Mouse (Mus musculus) bone marrow, adult 2 months (tissue): ENCODE measurements at regions not wholly inside any gene's neighbourhood (a gene's known extent, or its start where the extent isn't known, plus 50 kb on each side); places are given as distances from the start of the nearest gene placed in this dataset.

Experiments used
- CTCF ChIP-seq: fragments of 200-500 bp; IDR thresholded peaks from 2 replicates; pipeline ENCODE4 v1.5.1; 2011; ENCODE audit warnings: low read length, control low read depth; ENCODE audit not compliant: control insufficient read depth, insufficient read depth
- POLR2A ChIP-seq: fragments of 200-500 bp; IDR thresholded peaks from 2 replicates; pipeline ENCODE4 v1.6.1; 2011; ENCODE audit warnings: low read depth, mild to moderate bottlenecking, control low read depth, low read length, borderline replicate concordance; ENCODE audit not compliant: control insufficient read depth

DNA sequence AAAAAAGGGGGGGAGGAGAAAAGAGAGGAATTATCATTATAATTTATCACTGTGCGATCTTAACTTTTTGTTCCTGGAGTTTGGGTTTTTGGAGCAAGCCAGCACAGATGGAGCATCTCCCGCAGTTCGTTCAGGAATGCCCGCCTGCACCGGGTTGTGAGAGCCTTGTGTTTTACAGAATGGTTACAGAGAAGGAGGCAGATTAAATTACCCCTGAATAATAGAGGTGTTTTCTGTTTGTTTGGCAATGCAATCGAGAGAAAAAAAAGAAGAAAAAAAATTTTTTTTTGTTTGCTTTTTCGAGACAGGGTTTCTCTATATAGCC, 135.8 kb upstream of the Pkdcc start:
- TF ChIP-seq CTCF = no peak
- TF ChIP-seq POLR2A = no peak
